ENCODE assay signal across 9 mouse cellular contexts in the genomic region with DNA sequence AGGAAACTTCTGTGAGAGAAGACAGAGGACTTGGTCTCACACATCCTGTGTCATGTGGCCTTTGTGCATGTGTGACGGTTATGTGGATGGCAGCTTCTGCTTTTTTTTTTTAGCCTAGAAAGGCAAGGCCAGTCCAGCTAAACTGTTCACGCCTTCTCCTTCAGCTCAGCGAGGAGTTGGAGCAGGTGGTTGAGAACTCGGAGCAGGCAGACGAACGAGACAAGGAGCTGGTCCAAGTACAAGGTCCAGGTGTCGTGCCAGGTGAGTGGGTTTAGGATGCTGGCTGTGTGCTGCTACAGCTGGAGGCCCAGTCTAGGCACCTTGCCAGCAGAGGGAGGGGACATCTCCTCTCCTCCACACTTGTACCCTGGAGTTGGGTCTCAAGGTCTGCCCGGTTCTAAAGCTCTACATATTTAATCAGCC. TPM values are rescaled to one million over a fixed set of nuclear protein-coding genes. Genes with fewer than 3 reads are reported as not detected.
A peak's percentile ranks its signal among the peaks of the same experiment; 100 is the strongest.
DNase-seq lines count a peak whose midpoint lies in the region; ATAC-seq and TF ChIP-seq lines count a peak whose summit lies in the region.
"Had no signal": no experiment of that assay in that cellular context is flagged by ENCODE, and none has a peak within 500 bp of the region (broad histone marks: within the 10 kb centered on the region; RNA-seq: fewer than 3 reads in every experiment).

No protein-coding gene starts in this region.

- no peak for TF ChIP-seq EP300 in liver, postnatal 0 days (IDR thresholded peaks at IDR 0.05; ENCODE audit: low read depth)

- H3K4me3 ChIP-seq in gastrocnemius, adult 2 months: no peak overlapping the region
- no peak overlapping the region for H3K4me3 ChIP-seq in forebrain, postnatal 0 days (ENCODE audit: low read depth, low read length)
- H3K4me3 ChIP-seq in liver, postnatal 0 days (ENCODE audit: low read depth, low read length): no peak overlapping the region
- H3K4me3 ChIP-seq: embryonic facial prominence, embryonic 15.5 days had no signal

- no peaks in the 10 kb centered on the region for H3K9me3 ChIP-seq in forebrain, postnatal 0 days (ENCODE audit: low read length)
- H3K9me3 ChIP-seq in liver, postnatal 0 days (ENCODE audit: low read length): no peaks in the 10 kb centered on the region
- H3K9me3 ChIP-seq: embryonic facial prominence, embryonic 15.5 days had no signal

- no peak overlapping the region for H3K27ac ChIP-seq in gastrocnemius, adult 2 months
- H3K27ac ChIP-seq in forebrain, postnatal 0 days (ENCODE audit: low read depth, low read length): no peak overlapping the region
- no peak overlapping the region for H3K27ac ChIP-seq in liver, postnatal 0 days (ENCODE audit: low read depth)
- H3K27ac ChIP-seq: embryonic facial prominence, embryonic 15.5 days had no signal

- intact Hi-C loops in gastrocnemius, adult 2 months (cut with DNase I): no loop called here

- no peak for TF ChIP-seq CTCF in gastrocnemius, adult 2 months (IDR thresholded peaks at IDR 0.05)
- TF ChIP-seq CTCF in forebrain, postnatal 0 days (IDR thresholded peaks at IDR 0.05; ENCODE audit: low read depth): no peak
- no peak for TF ChIP-seq CTCF in liver, postnatal 0 days (IDR thresholded peaks at IDR 0.05; ENCODE audit: low read depth)

- peaks cover 10% of the 10 kb centered on the region for H3K36me3 ChIP-seq in forebrain, postnatal 0 days (ENCODE audit: insufficient read depth)
- H3K36me3 ChIP-seq in liver, postnatal 0 days (replicated peaks; ENCODE audit: insufficient read depth, low read length): no peaks in the 10 kb centered on the region
- H3K36me3 ChIP-seq: embryonic facial prominence, embryonic 15.5 days had no signal

- H3K4me2 ChIP-seq in forebrain, postnatal 0 days (ENCODE audit: low read depth): peak overlapping the region; percentile 86
- peak overlapping the region; percentile 11; the same call in 1 of the 2 replicates for H3K4me2 ChIP-seq in liver, postnatal 0 days (ENCODE audit: low read depth, low read length)
- H3K4me2 ChIP-seq: embryonic facial prominence, embryonic 15.5 days had no signal

- H3K4me1 ChIP-seq in forebrain, postnatal 0 days (ENCODE audit: insufficient read depth): peaks cover 20% of the 10 kb centered on the region
- H3K4me1 ChIP-seq in liver, postnatal 0 days (ENCODE audit: insufficient read depth): peaks cover 32% of the 10 kb centered on the region

- H3K9ac ChIP-seq in forebrain, postnatal 0 days: no peak overlapping the region
- no peak overlapping the region for H3K9ac ChIP-seq in liver, postnatal 0 days (replicated peaks)
- H3K9ac ChIP-seq: embryonic facial prominence, embryonic 15.5 days had no signal

- peak; percentile 21 for DNase-seq in gastrocnemius, adult 2 months
- DNase-seq in gastrocnemius, adult 18-20 months (ENCODE audit: low spot score): no peak
- peak; percentile 66 for DNase-seq in 416B (ENCODE audit: low read depth)
- DNase-seq in forebrain, postnatal 0 days: no peak
- no peak for DNase-seq in liver, postnatal 0 days
- DNase-seq in testis, postnatal 10 days (ENCODE audit: low spot score): peak; percentile 92
- no peak for DNase-seq in lung, postnatal 4 days
- no peak for DNase-seq in lung, postnatal 10 days

- no peaks in the 10 kb centered on the region for H3K27me3 ChIP-seq in forebrain, postnatal 0 days (ENCODE audit: insufficient read depth, low read length)
- no peaks in the 10 kb centered on the region for H3K27me3 ChIP-seq in liver, postnatal 0 days (ENCODE audit: insufficient read depth, low read length)
- H3K27me3 ChIP-seq: embryonic facial prominence, embryonic 15.5 days had no signal

- WGBS in forebrain, postnatal 0 days: 50% methylated on average over 8 of the region's 8 CpGs
- WGBS in liver, postnatal 0 days (ENCODE audit: insufficient replicate concordance): 44% methylated on average over 8 of the region's 8 CpGs

- no peak for ATAC-seq in forebrain, postnatal 0 days
- ATAC-seq in liver, postnatal 0 days: no peak

RNA-seq across cellular contexts. Expression of a gene that starts 2.3 kb away (rescaled TPM):
- total RNA-seq in gastrocnemius, adult 2 months (2021): 1 to 10 TPM; 1.2 to 1.4 TPM
- 1 to 10 TPM; 1.1 to 1.5 TPM for total RNA-seq in gastrocnemius, adult 18-20 months (2021)
- total RNA-seq in forebrain, postnatal 0 days (2014; rRNA removed): 20.2 and 28.3 TPM in 2 replicates
- 26.1 and 30.8 TPM in 2 replicates for polyA plus RNA-seq in forebrain, postnatal 0 days (2015; fragmentation: Nextera tagmentation; extraction: Ambion mirVana)
- 3.8 and 4.4 TPM in 2 replicates for polyA plus RNA-seq in liver, postnatal 0 days (2015; fragmentation: Nextera tagmentation; extraction: Ambion mirVana)

RNA-seq across cellular contexts. Expression of a gene that starts 10.0 kb away (rescaled TPM):
- total RNA-seq in gastrocnemius, adult 2 months (2021): 10 to 100 TPM; 68.3 to 69.6 TPM
- 10 to 100 TPM; 67.8 to 76.9 TPM for total RNA-seq in gastrocnemius, adult 18-20 months (2021)
- total RNA-seq in forebrain, postnatal 0 days (2014; rRNA removed): 170 and 329 TPM in 2 replicates
- 189 and 236 TPM in 2 replicates for polyA plus RNA-seq in forebrain, postnatal 0 days (2015; fragmentation: Nextera tagmentation; extraction: Ambion mirVana)
- 36.6 and 37.0 TPM in 2 replicates for polyA plus RNA-seq in liver, postnatal 0 days (2015; fragmentation: Nextera tagmentation; extraction: Ambion mirVana)

Comparison
In these comparisons a context has a peak if more than half of its experiments do, and no peak if none do; other contexts are left out.
1. DNase-seq: peak in gastrocnemius, adult 2 months (single experiment), 416B (single experiment) and testis, postnatal 10 days (single experiment); none in gastrocnemius, adult 18-20 months (single experiment), forebrain, postnatal 0 days (single experiment), liver, postnatal 0 days (single experiment), lung, postnatal 4 days (0 of 2) and lung, postnatal 10 days (single experiment).